Mouse (Mus musculus): ENCODE measurements at regions not wholly inside any gene's neighbourhood (a gene's known extent, or its start where the extent isn't known, plus 50 kb on each side); places are given as distances from the start of the nearest gene placed in this dataset.

GRCm38 (mm10) chr10:112863808-112864207 lies 65.0 kb downstream of the Atxn7l3b start:
- no peak overlapping the region for H3K4me3 ChIP-seq (ENCODE audit: low read depth, low read length)
- TF ChIP-seq POLR2AphosphoS5 (IDR thresholded peaks at IDR 0.05; ENCODE audit: insufficient replicate concordance, low read depth, low read length), result no peak
- TF ChIP-seq CTCF (IDR thresholded peaks at IDR 0.05; ENCODE audit: low read depth, low read length), result no peak
- TF ChIP-seq GATA2 (IDR thresholded peaks at IDR 0.05; ENCODE audit: borderline replicate concordance, low read depth, low read length), result no peak
- no peak for TF ChIP-seq GATA1 (IDR thresholded peaks at IDR 0.05; ENCODE audit: borderline replicate concordance, low read length)
- no peak for TF ChIP-seq TAL1 (conservative IDR thresholded peaks at IDR 0.05; ENCODE audit: low read depth, low read length)
- ATAC-seq (ENCODE audit: extremely low read depth, insufficient number of reproducible peaks, low FRiP score, poor library complexity, severe bottlenecking), result no peak

GRCm38 (mm10) chr10:112863375-112863774 lies 65.4 kb downstream of the Atxn7l3b start:
- no peak for DNase-seq (ENCODE audit: low spot score)
- no peaks in the 10 kb centered on the region for H3K9me3 ChIP-seq (replicated peaks)
- H3K36me3 ChIP-seq (replicated peaks), result no peaks in the 10 kb centered on the region
- H3K27me3 ChIP-seq (ENCODE audit: insufficient read depth, low read length), result no peaks in the 10 kb centered on the region
- no peak overlapping the region for H3K4me3 ChIP-seq (ENCODE audit: low read depth, low read length)
- TF ChIP-seq GATA1 (IDR thresholded peaks at IDR 0.05; ENCODE audit: borderline replicate concordance, low read length) (no peak), POLR2AphosphoS5 (IDR thresholded peaks at IDR 0.05; ENCODE audit: insufficient replicate concordance, low read depth, low read length) (no peak), TAL1 (conservative IDR thresholded peaks at IDR 0.05; ENCODE audit: low read depth, low read length) (no peak), CTCF (IDR thresholded peaks at IDR 0.05; ENCODE audit: low read depth, low read length) (no peak), GATA2 (IDR thresholded peaks at IDR 0.05; ENCODE audit: borderline replicate concordance, low read depth, low read length) (no peak)
- ATAC-seq (ENCODE audit: extremely low read depth, insufficient number of reproducible peaks, low FRiP score, poor library complexity, severe bottlenecking), result no peak
- no peaks in the 10 kb centered on the region for H3K4me1 ChIP-seq (ENCODE audit: insufficient read depth, low read depth, low read length)

More at GRCm38 (mm10) chr10:112863808-112864207, 65.0 kb downstream of the Atxn7l3b start:
- Histone ChIP-seq H3K4me1 (ENCODE audit: insufficient read depth, low read depth, low read length) (no peaks in the 10 kb centered on the region), H3K36me3 (replicated peaks) (no peaks in the 10 kb centered on the region), H3K27me3 (ENCODE audit: insufficient read depth, low read length) (no peaks in the 10 kb centered on the region), H3K9me3 (replicated peaks) (no peaks in the 10 kb centered on the region)
- DNase-seq (ENCODE audit: low spot score), result no peak

- H3K36me3 ChIP-seq (replicated peaks), result no peaks in the 10 kb centered on the region
- no peaks in the 10 kb centered on the region for H3K4me1 ChIP-seq (ENCODE audit: insufficient read depth, low read depth, low read length)
- H3K4me3 ChIP-seq (ENCODE audit: low read depth, low read length), result no peak overlapping the region
- no peaks in the 10 kb centered on the region for H3K27me3 ChIP-seq (ENCODE audit: insufficient read depth, low read length)
- DNase-seq (ENCODE audit: low spot score) (no peak), ATAC-seq (ENCODE audit: extremely low read depth, insufficient number of reproducible peaks, low FRiP score, poor library complexity, severe bottlenecking) (no peak)
- no peaks in the 10 kb centered on the region for H3K9me3 ChIP-seq (replicated peaks)
- TF ChIP-seq POLR2AphosphoS5 (IDR thresholded peaks at IDR 0.05; ENCODE audit: insufficient replicate concordance, low read depth, low read length), result no peak
- TF ChIP-seq TAL1 (conservative IDR thresholded peaks at IDR 0.05; ENCODE audit: low read depth, low read length), result no peak
- TF ChIP-seq GATA2 (IDR thresholded peaks at IDR 0.05; ENCODE audit: borderline replicate concordance, low read depth, low read length), result no peak
- TF ChIP-seq CTCF (IDR thresholded peaks at IDR 0.05; ENCODE audit: low read depth, low read length), result no peak
- no peak for TF ChIP-seq GATA1 (IDR thresholded peaks at IDR 0.05; ENCODE audit: borderline replicate concordance, low read length)
These were observed 76.8 kb downstream of the Atxn7l3b start for GRCm38 (mm10) chr10:112851997-112852396.

DNA sequence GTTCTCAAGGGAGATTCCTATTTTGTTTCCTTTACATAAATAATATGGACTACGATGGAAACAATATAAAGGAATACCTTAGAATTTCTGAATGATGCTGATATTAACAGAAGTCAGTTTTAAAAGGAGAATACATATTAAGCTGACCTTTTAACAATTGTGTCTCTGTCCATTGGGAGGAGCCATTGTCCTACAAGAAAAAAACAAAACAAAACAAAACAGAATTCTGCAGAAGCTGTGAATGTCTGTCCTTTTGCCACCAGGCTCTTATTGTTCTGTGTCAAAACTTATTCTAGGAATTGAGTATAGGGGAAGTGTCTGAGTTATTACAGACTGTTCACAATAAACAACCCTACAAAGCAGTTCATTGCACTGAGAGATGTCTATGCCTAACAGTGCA lies 82.6 kb downstream of the Atxn7l3b start:
- H3K4me1 ChIP-seq (ENCODE audit: insufficient read depth, low read depth, low read length), result no peaks in the 10 kb centered on the region
- TF ChIP-seq POLR2AphosphoS5 (IDR thresholded peaks at IDR 0.05; ENCODE audit: insufficient replicate concordance, low read depth, low read length) (no peak), GATA2 (IDR thresholded peaks at IDR 0.05; ENCODE audit: borderline replicate concordance, low read depth, low read length) (no peak), GATA1 (IDR thresholded peaks at IDR 0.05; ENCODE audit: borderline replicate concordance, low read length) (no peak), TAL1 (conservative IDR thresholded peaks at IDR 0.05; ENCODE audit: low read depth, low read length) (no peak), CTCF (IDR thresholded peaks at IDR 0.05; ENCODE audit: low read depth, low read length) (no peak)
- no peaks in the 10 kb centered on the region for H3K36me3 ChIP-seq (replicated peaks)
- H3K9me3 ChIP-seq (replicated peaks), result no peaks in the 10 kb centered on the region
- DNase-seq (ENCODE audit: low spot score), result no peak
- no peak overlapping the region for H3K4me3 ChIP-seq (ENCODE audit: low read depth, low read length)
- no peaks in the 10 kb centered on the region for H3K27me3 ChIP-seq (ENCODE audit: insufficient read depth, low read length)
- ATAC-seq (ENCODE audit: extremely low read depth, insufficient number of reproducible peaks, low FRiP score, poor library complexity, severe bottlenecking), result no peak

- Histone ChIP-seq H3K4me1 (ENCODE audit: insufficient read depth, low read depth, low read length) (no peaks in the 10 kb centered on the region), H3K4me3 (ENCODE audit: low read depth, low read length) (no peak overlapping the region), H3K9me3 (replicated peaks) (no peaks in the 10 kb centered on the region), H3K27me3 (ENCODE audit: insufficient read depth, low read length) (no peaks in the 10 kb centered on the region), H3K36me3 (replicated peaks) (no peaks in the 10 kb centered on the region)
- ATAC-seq (ENCODE audit: extremely low read depth, insufficient number of reproducible peaks, low FRiP score, poor library complexity, severe bottlenecking) (no peak), DNase-seq (ENCODE audit: low spot score) (no peak)
- TF ChIP-seq GATA2 (IDR thresholded peaks at IDR 0.05; ENCODE audit: borderline replicate concordance, low read depth, low read length) (no peak), GATA1 (IDR thresholded peaks at IDR 0.05; ENCODE audit: borderline replicate concordance, low read length) (no peak), CTCF (IDR thresholded peaks at IDR 0.05; ENCODE audit: low read depth, low read length) (no peak), POLR2AphosphoS5 (IDR thresholded peaks at IDR 0.05; ENCODE audit: insufficient replicate concordance, low read depth, low read length) (no peak), TAL1 (conservative IDR thresholded peaks at IDR 0.05; ENCODE audit: low read depth, low read length) (no peak)
These were observed 91.3 kb downstream of the Atxn7l3b start for GRCm38 (mm10) chr10:112837400-112838035.

- TF ChIP-seq POLR2AphosphoS5 (IDR thresholded peaks at IDR 0.05; ENCODE audit: insufficient replicate concordance, low read depth, low read length) (no peak), GATA2 (IDR thresholded peaks at IDR 0.05; ENCODE audit: borderline replicate concordance, low read depth, low read length) (no peak), CTCF (IDR thresholded peaks at IDR 0.05; ENCODE audit: low read depth, low read length) (no peak), TAL1 (conservative IDR thresholded peaks at IDR 0.05; ENCODE audit: low read depth, low read length) (no peak), GATA1 (IDR thresholded peaks at IDR 0.05; ENCODE audit: borderline replicate concordance, low read length) (no peak)
- ATAC-seq (ENCODE audit: extremely low read depth, insufficient number of reproducible peaks, low FRiP score, poor library complexity, severe bottlenecking) (no peak), DNase-seq (ENCODE audit: low spot score) (no peak)
- H3K4me1 ChIP-seq (ENCODE audit: insufficient read depth, low read depth, low read length), result no peaks in the 10 kb centered on the region
- no peaks in the 10 kb centered on the region for H3K36me3 ChIP-seq (replicated peaks)
- no peaks in the 10 kb centered on the region for H3K27me3 ChIP-seq (ENCODE audit: insufficient read depth, low read length)
- no peak overlapping the region for H3K4me3 ChIP-seq (ENCODE audit: low read depth, low read length)
- H3K9me3 ChIP-seq (replicated peaks), result no peaks in the 10 kb centered on the region
These were observed 92.8 kb downstream of the Atxn7l3b start for GRCm38 (mm10) chr10:112835970-112836369.

Measured in G1E (cell line).